Mouse (Mus musculus): ENCODE measurements around the gene Procr. TPM values are rescaled to one million over a fixed set of nuclear protein-coding genes. Genes with fewer than 3 reads are reported as not detected.

The Procr gene
- polyA plus RNA-seq, 1 experiment: 3.7 TPM

DNA sequence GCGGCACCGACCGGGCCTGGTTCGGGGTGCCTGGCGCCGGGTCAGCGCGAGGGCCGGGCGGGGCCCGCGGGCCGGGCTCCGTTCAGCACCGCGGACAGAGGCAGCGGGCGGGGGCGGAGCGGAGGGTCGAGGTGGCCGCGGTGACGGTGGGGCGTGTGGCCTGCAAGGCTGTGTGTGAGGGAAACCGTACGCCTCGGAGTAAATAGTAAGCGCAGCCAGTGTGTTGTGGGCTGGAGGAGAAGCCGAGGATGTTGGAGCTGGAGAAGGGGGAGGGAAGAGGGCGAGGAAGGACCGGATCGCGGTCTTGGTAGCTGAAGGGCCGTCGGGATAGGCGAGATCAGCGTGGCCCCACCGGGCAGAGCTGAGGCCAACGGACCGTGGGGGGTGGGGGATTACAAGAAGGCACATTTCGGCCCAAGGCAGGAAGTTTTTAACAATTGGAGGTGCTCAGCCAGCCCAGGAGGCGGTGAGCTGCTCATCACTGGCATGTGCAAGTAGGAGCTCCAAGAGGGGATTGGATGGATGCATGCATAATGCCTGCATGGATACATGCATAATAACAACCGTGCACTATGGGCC lies 24.9 kb downstream of the Procr start:
- Histone ChIP-seq H3K27ac (ENCODE audit: insufficient read depth, low read depth, low read length) (no peak overlapping the region), H3K4me3 (ENCODE audit: insufficient read depth, low read length) (peak overlapping the region; percentile 57), H3K4me1 (ENCODE audit: control insufficient read depth, insufficient read depth, low read length) (no peaks in the 10 kb centered on the region)
- TF ChIP-seq POLR2A (IDR thresholded peaks at IDR 0.05; ENCODE audit: borderline replicate concordance, low read depth, low read length): no peak
- no peak for TF ChIP-seq CTCF (IDR thresholded peaks at IDR 0.05; ENCODE audit: low read depth, low read length)

DNA sequence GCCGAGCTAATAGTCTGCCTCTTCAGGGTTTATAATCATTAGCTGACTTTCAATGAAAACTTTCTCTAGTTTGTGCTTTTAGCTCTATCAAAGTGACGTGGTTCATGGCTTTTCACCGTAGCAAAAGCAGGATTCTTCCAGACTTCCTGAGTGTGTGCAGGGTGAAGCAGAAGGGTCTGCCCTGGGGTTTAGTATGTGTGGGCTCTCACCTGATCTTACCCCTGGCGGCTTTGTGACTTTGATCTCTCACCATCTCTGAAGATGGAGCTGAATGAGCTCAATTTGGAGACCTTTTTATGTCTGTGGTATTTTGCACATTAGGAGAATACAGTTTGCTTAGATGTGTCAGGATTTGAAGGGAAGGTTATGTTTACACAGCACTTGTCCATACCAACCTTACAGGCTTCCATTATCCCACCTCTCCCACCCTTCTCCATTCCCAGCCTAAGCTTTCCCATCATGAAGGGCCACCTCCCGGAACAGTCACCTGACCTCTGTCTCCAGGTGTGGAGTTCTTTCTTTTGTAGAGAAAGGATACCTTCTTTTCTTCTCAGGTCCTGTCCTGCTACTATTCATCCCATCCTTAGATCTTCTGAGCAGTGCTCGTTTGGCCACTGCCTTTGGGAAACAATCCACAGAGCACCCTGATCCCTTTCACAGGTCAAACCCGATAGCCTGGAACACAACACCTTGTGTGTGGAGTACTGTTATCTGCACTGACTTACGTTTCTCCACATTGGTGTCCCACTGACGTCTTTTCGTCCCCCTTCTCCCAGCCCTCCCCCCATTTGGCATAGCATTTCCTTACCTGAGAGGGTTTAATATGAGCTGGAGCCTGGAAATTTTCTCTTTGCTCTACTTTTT lies 26.1 kb downstream of the Procr start:
- TF ChIP-seq CTCF (IDR thresholded peaks at IDR 0.05; ENCODE audit: low read depth, low read length) (no peak), POLR2A (IDR thresholded peaks at IDR 0.05; ENCODE audit: borderline replicate concordance, low read depth, low read length) (no peak)

DNA sequence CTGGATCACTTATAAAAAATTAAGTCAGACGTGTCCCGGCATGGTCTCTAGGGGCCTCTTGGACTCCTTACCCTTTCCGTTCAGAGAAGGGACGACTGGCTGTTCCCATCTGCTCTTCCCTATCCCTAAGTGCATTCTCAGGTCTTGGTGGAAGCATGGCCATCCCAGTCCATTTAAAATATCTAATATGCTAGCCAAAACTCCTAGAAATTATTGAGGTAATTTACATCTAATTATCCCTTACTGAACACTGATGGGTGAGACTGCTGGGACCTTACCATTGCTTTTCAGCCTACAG lies 26.7 kb downstream of the Procr start:
- Histone ChIP-seq H3K4me3 (ENCODE audit: insufficient read depth, low read length) (no peak overlapping the region), H3K27ac (ENCODE audit: insufficient read depth, low read depth, low read length) (no peak overlapping the region), H3K4me1 (ENCODE audit: control insufficient read depth, insufficient read depth, low read length) (no peaks in the 10 kb centered on the region)
- TF ChIP-seq CTCF (IDR thresholded peaks at IDR 0.05; ENCODE audit: low read depth, low read length) (no peak), POLR2A (IDR thresholded peaks at IDR 0.05; ENCODE audit: borderline replicate concordance, low read depth, low read length) (no peak)

More for the DNA sequence above, 26.1 kb downstream of the Procr start:
- Histone ChIP-seq H3K4me1 (ENCODE audit: control insufficient read depth, insufficient read depth, low read length) (no peaks in the 10 kb centered on the region), H3K4me3 (ENCODE audit: insufficient read depth, low read length) (no peak overlapping the region), H3K27ac (ENCODE audit: insufficient read depth, low read depth, low read length) (no peak overlapping the region)

DNA sequence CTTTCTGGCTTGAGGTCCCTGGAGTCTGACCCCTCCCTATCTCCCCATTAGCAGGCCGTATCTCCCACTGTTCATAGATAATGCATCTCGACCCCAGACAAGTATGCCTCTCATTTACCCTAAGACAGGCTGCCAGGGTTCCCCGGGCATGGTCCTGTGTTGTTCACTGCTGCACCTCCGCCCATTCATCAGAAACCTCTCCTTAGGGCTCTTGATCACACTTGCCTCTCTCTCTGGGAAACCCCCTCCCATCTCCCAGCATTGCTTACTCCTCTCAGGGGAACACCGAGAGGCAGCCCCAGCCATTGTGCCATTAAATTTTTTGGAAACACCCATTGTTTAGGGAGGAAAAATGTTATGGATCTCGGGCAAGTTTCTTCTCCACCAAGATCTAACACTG lies 27.1 kb downstream of the Procr start:
- Histone ChIP-seq H3K27ac (ENCODE audit: insufficient read depth, low read depth, low read length) (no peak overlapping the region), H3K4me1 (ENCODE audit: control insufficient read depth, insufficient read depth, low read length) (no peaks in the 10 kb centered on the region), H3K4me3 (ENCODE audit: insufficient read depth, low read length) (no peak overlapping the region)
- TF ChIP-seq CTCF (IDR thresholded peaks at IDR 0.05; ENCODE audit: low read depth, low read length) (no peak), POLR2A (IDR thresholded peaks at IDR 0.05; ENCODE audit: borderline replicate concordance, low read depth, low read length) (no peak)

DNA sequence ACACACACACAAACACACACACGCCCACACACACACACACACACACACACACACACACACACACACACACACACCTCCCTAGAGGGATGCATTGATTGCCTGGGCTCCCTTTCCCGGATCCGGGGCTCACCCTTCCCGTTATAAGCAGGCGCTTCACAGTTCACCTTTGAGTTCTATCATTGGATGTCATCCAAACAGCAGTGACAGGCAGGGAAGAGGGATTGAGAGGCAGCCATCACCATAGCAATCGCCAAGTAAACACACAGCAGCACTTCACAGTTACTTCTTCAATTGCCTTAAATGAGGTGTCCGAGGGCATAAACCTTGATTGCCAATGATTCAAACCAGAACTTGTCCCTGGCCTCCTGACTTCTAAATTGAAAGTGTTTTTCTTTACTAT lies 28.1 kb downstream of the Procr start:
- Histone ChIP-seq H3K4me1 (ENCODE audit: control insufficient read depth, insufficient read depth, low read length) (no peaks in the 10 kb centered on the region), H3K27ac (ENCODE audit: insufficient read depth, low read depth, low read length) (no peak overlapping the region)
- TF ChIP-seq POLR2A (IDR thresholded peaks at IDR 0.05; ENCODE audit: borderline replicate concordance, low read depth, low read length) (no peak), CTCF (IDR thresholded peaks at IDR 0.05; ENCODE audit: low read depth, low read length) (no peak)

DNA sequence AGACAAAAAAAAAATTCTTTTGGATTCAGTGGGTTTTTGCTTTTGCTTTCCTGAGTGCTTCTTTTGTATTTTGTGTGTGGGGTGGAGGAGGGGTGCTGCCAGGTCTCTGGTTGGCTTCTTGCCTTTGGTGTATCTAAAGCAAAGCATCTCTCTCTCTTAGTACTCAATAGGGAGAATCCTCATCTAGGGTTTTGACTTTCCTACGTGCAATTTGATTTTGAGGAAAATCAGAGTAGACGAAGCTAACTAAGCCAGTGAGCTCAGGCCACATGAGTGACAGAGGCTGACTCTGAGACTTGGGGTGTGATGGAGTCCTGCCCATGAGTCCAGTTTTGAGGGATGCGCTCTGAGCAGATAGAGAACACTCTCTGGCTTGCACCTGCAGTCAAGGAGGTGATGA lies 28.6 kb downstream of the Procr start:
- no peak for TF ChIP-seq POLR2A (IDR thresholded peaks at IDR 0.05; ENCODE audit: borderline replicate concordance, low read depth, low read length)
- no peak for TF ChIP-seq CTCF (IDR thresholded peaks at IDR 0.05; ENCODE audit: low read depth, low read length)
- Histone ChIP-seq H3K4me1 (ENCODE audit: control insufficient read depth, insufficient read depth, low read length) (no peaks in the 10 kb centered on the region), H3K4me3 (ENCODE audit: insufficient read depth, low read length) (no peak overlapping the region), H3K27ac (ENCODE audit: insufficient read depth, low read depth, low read length) (no peak overlapping the region)

More for the DNA sequence above, 28.1 kb downstream of the Procr start:
- H3K4me3 ChIP-seq (ENCODE audit: insufficient read depth, low read length): no peak overlapping the region

DNA sequence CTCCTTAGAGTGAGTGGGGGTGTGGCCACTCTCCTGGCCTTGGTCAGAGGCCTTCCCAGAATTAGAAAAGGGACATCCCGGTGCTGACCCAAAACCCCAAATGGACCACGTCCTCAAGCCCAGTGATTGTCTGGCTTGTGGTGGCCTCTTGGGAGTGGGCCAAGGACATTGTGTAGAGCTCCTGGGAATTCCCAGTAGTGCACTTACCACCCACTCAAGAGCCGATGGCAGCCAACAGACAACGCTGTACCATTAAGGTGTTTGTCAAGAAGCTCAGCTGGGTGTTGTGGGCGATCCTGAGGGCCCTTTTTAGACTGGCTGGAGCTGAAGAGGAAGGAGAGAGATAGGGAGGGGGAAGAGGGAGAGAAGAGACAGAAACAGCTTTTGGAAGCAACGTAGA lies 33.6 kb downstream of the Procr start:
- H3K4me1 ChIP-seq (ENCODE audit: control insufficient read depth, insufficient read depth, low read length): no peaks in the 10 kb centered on the region
- TF ChIP-seq CTCF (IDR thresholded peaks at IDR 0.05; ENCODE audit: low read depth, low read length) (no peak), POLR2A (IDR thresholded peaks at IDR 0.05; ENCODE audit: borderline replicate concordance, low read depth, low read length) (no peak)
- no peak overlapping the region for H3K27ac ChIP-seq (ENCODE audit: insufficient read depth, low read depth, low read length)
- no peak overlapping the region for H3K4me3 ChIP-seq (ENCODE audit: insufficient read depth, low read length)

DNA sequence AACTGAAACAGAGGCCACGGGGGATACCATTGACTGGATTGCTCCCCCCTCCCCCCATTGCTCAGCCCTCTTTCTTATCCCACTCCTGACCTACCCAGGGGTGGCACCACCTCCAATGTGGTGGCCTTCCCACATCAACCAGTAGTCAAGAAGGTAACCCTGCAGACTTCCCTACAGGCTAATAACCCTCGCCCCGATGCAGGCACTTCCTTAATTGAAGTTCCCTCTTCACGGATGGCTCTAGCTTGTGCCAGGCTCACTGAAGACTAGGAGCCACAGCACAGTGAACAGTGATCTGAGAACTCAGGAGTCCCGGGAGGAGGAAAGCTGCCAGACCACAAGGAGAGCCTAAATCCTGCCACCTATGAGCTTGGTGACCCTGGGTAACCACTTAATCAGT lies 36.0 kb downstream of the Procr start:
- H3K4me1 ChIP-seq (ENCODE audit: control insufficient read depth, insufficient read depth, low read length): no peaks in the 10 kb centered on the region
- H3K27ac ChIP-seq (ENCODE audit: insufficient read depth, low read depth, low read length): no peak overlapping the region
- TF ChIP-seq CTCF (IDR thresholded peaks at IDR 0.05; ENCODE audit: low read depth, low read length) (no peak), POLR2A (IDR thresholded peaks at IDR 0.05; ENCODE audit: borderline replicate concordance, low read depth, low read length) (no peak)
- H3K4me3 ChIP-seq (ENCODE audit: insufficient read depth, low read length): no peak overlapping the region

DNA sequence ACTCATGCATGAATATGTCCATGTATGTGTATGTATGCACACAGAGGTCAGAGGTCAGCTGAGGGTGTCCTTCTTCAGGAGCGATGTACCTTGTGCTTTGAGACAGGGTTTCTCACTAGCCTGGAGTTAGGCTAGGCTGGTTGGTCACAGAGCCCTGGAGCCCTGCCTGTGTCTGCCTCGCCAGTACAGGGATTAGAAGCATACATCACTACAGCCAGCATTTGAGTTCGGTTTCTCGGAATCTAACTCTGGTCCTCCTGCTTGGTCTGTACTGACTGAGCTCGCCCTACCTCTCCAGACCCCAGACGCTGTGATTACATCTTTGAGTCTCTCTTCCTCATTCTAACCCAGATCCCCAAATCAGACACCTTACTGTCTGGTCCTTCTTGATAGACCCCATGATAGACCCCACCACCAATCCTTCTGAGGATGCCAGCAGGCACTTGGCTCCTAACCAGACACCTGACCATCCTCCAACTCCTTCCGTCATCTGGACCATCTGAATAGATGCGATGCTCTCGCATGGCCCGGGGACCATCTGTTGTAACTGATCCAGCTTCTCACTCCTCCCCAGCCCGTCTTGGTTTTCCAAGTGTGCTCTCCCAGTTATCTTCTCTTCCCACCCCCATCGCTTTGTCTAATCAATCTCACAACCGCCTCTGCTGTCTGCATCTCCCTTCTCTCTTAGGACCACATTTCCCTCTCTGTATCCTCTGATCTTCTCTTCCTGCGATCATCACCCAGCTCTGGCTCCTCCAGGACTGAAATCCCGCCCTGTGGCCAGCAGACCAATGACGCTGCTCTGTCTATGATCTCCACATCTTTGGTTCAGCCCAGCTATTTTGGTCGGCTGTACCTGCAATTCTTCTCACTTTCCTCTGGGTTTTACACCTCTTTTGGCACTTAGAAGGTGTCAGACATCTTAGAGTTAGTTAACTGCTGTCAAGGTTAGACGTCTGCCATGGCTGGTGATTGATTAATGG lies 37.3 kb downstream of the Procr start:
- TF ChIP-seq POLR2A (IDR thresholded peaks at IDR 0.05; ENCODE audit: borderline replicate concordance, low read depth, low read length) (no peak), CTCF (IDR thresholded peaks at IDR 0.05; ENCODE audit: low read depth, low read length) (no peak)
- Histone ChIP-seq H3K27ac (ENCODE audit: insufficient read depth, low read depth, low read length) (no peak overlapping the region), H3K4me1 (ENCODE audit: control insufficient read depth, insufficient read depth, low read length) (no peaks in the 10 kb centered on the region), H3K4me3 (ENCODE audit: insufficient read depth, low read length) (no peak overlapping the region)
